Mouse (Mus musculus) bone marrow, adult 2 months (tissue): ENCODE measurements at regions not wholly inside any gene's neighbourhood (a gene's known extent, or its start where the extent isn't known, plus 50 kb on each side); places are given as distances from the start of the nearest gene placed in this dataset.

Source experiments
- CTCF ChIP-seq: fragments of 200-500 bp; IDR thresholded peaks from 2 replicates; pipeline ENCODE4 v1.5.1; 2011; ENCODE audit warnings: low read length, control low read depth; ENCODE audit not compliant: control insufficient read depth, insufficient read depth
- POLR2A ChIP-seq: fragments of 200-500 bp; IDR thresholded peaks from 2 replicates; pipeline ENCODE4 v1.6.1; 2011; ENCODE audit warnings: low read depth, mild to moderate bottlenecking, control low read depth, low read length, borderline replicate concordance; ENCODE audit not compliant: control insufficient read depth

- TF ChIP-seq POLR2A (no peak), CTCF (no peak)
These were observed 67.8 kb upstream of the Foxa2 start for GRCm38 (mm10) chr2:148114600-148114999.
